Mouse (Mus musculus): Measurements from ENCODE around the gene Ephx3.
"Not testable (repeated sequence)": the region's sequence is repeated elsewhere in the genome, so short reads cannot be mapped to it uniquely, and the experiment has no call there.

Gene Ephx3

DNA sequence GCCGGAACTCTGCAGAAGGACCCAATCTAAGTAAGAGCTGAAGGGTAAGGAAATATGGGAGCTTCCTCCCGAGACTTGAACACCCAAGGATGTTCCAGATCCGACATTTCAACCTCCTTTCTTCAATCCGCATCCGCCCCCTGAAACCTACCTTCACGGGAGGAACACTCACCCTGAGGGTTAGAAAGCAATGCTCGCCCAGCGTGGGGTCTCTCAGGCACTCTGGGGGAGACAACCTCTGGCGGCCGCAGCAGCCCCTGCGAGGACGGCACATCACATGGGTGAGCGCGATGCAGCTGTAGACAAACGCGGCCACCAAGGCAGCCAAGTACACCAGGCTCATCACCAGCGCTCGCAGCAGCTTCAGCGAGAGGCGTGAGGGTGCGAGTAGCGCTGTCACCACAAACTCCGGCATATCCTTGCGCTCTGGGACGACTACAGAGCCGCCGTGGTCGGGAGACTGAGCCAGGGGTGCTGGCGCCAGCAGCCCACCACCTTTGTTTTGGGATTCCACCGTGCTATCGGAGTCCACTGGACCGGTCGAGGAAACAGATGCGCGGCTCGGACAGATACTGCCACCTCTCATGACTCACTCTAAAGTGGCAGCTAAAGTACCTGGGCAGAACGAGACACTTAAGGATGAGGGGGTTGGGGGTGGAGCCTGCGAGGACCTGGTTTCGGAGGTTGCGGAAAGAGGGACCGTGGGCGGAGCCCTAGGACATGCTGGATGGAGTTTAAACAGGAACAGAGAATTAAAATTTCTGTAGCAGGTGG lies at the start of gene Ephx3:
TSS of gene Ephx3 (minus strand) at position 687 of the 774 bp plus-strand sequence.
- DNase-seq = no peak

DNA sequence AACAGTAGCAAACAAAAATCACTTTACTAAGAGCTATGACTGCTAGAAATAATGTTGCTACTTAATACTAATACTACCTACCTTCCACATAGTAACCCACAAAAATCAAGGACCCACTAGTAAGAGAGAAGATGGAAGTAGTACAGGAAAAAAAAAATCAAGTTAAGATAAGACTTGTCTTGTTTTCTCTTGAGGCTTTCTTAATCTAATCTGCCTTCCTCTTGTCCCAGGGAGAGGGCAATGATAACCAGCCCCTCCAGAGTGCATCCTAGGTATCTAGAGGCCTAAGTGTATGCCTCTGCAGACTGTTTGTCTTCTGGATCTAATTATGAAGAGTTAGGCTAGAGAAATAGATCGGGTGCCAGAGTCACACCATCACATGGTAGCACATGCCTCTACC lies 49.2 kb upstream of the Ephx3 start:
- no peak for DNase-seq

DNA sequence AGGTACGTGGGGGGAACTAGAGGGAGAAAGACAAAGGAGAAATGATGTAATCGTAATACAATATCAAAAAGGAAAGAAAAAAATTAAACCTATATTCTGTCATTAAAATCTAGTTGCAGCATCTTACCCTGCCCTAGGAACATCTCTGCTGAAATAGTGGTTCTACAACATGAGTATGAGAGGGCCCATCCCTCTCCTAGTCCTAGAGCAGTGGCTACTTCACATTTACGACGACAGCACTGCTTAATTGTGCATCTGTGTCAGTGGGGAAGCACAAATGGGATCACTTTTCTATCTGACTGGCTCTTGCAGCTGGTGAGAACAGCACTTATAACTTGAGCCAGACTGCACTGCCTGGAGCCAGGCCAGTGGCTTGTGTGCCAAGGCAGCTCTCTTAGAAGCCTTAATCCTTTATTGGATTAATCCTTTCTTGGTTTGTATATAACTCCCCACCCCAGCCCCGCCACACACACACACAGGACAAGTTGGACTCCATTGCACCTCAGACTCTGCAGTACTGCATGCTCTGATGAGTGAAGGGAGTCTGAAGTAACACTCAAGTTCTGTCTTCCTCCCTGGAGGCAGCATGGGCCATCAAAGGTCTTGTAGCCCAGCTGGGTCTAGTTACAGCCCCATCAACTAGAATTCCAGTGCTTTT lies 46.3 kb upstream of the Ephx3 start:
- peak; percentile 38 for DNase-seq

DNA sequence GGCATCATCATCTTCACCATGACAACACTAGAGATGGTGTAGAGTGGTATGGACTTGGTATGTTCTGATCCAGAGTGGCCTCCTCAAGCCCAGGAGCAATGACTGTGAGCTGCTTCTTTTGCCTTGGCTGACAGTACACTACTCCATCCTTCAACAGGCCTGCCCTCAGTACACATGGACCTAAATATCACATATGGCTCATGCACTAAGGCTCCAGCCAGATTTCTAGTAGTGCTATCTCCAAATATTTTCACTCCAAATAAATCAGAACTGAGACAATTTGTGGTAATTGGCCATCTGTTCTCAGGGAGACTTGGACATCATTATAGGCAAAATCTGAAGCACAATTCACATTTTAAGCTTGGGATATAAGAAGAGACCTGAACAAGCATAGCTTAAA lies 43.8 kb upstream of the Ephx3 start:
- DNase-seq = no peak

DNA sequence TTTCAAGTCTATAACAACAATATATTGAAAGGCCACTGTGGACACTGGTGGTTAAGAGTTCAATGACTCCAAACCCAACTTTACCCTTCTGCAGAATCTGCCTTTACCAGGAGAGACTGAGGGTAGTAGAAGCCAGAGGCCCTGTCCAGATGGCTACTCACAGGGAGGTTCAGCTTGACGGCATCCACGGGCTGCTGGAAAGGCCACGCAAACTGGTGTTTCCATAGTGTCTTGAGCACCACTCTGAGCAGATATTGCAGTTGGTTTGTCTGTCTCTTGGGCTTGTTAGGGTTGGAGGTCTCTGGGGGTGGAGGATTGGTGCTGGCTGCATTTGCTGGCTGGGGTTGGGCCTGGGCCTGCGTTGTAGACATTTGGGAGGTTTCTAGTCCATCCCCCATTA lies 39.9 kb upstream of the Ephx3 start:
- DNase-seq = no peak

DNA sequence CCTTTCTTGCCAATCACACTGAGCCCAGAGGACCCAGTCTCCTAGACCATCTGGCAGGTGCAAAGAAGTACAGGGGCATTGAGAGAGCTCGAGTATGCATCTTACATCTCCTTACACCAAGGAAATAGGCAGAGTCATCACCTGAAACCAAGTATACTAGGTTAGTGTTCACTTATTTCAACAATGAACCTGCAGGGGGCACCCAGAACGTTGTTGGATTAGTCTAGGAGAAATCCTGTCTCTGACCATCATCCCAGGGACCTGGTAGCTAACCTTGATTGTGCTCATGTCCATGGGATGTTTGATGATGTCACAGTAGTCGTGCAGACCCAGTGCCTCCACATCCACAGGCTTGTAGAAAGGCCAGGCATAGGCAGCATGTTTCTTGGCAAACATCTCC lies 31.5 kb upstream of the Ephx3 start:
- peak; percentile 20 for DNase-seq

DNA sequence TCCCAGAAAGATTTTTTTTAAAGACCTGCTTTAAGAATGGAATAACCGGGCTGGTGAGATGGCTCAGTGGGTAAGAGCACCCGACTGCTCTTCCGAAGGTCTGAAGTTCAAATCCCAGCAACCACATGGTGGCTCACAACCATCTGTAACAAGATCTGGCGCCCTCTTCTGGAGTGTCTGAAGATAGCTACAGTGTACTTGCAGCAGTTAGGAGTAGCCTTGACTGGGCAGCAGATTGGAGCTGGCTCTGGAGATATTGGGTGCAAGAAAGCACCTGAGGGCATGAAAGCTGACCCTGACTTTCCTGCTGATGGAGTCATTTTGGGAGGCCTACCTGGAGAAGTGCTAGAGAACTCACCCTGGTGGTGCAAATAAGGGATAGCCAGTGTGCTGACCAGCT lies 26.2 kb upstream of the Ephx3 start:
- peak; percentile 18 for DNase-seq

DNA sequence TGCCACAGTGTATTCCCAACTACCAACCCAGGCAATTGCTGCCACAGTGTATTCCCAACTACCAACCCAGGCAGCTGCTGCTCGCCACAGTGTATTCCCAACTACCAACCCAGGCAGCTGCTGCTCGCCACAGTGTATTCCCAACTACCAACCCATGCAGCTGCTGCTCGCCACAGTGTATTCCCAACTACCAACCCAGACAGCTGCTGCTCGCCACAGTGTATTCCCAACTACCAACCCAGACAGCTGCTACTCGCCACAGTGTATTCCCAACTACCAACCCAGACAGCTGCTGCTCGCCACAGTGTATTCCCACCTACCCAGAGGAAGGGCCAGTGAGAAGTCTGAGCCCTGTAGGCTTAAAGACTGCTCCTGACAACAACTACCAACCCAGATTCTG lies 22.2 kb upstream of the Ephx3 start:
- not testable (repeated sequence) for DNase-seq

DNA sequence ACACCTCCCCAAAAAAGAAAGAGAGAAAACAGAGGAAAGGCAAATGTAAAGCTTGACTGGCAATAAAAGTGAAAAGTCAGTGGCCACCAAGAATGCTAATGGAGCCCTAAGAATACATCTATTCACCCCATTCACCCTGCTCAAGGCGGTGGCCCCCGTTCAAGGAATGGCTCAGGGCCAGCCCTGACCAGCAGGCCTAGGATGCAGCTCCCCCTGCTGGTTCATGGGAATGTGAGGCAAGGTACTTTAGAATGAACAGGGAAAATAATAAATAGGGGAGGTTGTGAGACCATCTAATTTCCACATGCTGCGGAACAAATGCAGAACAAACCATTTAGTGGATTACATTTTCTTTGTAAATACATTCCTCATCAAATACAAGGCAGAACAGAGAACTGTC lies 20.4 kb upstream of the Ephx3 start:
- peak; percentile 59 for DNase-seq

DNA sequence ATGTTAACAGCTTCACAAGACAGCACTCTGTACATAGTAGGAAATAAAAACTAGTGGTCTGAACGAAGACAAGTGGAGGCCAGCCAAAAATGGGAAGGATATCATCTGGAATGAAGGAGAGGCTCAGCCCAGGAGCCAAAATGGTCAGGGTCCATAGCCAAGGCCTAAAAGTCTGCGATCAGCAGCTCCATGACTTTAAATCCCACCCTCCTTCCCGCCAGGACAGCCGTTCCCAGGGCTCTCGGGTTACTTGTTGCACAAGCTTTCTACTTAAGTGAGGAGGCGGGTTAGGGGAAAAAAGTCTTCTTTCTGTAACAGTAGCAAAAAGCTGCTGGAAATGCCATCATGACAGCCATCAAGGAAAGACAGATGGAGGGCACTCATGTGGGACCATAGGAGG lies 19.8 kb upstream of the Ephx3 start:
- DNase-seq = peak; percentile 27

DNA sequence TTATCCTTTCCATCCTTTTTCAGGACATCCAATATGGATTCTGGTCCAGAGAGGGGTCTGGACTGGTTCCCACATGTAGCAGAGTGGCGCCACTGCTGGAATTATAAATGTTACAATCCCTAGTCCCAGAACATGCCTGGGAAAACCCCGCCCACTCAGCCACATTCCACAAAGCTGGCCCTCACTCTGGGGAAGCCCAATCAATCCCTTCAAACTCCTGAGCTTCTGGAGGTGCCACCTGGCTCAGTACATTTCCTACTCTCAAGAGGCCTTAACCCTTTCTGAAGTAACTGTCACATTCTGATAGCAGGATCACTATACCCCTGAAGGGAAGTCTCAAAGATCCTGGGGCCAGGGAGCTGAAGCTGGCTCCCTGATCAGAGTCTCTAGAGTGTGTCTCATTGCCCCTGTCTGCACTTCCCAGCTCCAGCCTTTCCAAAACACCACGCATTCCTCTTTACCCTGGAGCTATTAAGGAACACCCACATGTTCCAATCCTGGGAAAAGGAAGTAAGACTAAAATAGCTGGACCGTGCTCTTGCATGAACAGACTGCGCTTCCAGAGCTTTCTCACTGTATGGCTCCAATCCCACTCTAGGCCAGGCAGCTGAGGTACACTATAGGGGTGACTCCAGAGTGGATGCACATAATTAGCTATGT lies 18.4 kb upstream of the Ephx3 start:
- DNase-seq = peak; percentile 36

DNA sequence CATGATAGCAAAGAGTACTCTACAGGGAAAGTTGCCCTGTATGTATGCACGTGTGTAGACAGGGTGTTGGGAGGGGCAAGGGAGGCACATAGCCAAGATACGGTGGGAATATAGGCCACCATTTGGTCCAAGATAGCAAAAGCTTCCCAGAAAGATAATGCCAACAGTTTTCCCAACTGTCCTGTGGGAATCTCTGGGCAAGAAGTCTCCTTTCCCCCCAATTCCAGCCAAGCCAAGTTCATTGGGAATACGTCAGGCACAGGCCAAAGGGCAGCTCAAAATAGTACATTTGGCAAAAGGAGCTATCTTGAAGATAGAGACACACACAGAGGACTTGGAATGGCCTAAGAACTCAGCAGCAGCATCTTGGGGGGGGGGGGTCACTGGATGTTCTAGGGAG lies 16.0 kb upstream of the Ephx3 start:
- DNase-seq = peak; percentile 30

DNA sequence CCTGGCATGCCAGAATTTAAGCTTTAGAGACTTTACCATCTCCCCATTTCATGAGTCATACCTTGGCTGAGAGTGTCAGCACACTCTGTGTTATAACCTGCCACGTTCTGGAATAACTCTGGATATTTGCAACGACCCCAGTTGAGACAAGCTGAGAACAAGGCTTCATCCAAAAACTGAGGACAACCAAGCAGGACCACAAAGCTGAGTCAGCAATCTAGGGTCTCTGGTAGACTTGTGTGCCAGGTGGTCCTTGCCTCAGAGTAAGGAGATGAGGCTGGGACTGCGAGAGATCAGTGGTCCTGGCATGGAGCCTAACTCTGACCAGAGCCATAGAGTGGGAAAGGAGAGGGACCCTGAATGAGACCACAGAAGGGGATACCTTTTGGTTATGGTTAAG lies 13.6 kb upstream of the Ephx3 start:
- no peak for DNase-seq

DNA sequence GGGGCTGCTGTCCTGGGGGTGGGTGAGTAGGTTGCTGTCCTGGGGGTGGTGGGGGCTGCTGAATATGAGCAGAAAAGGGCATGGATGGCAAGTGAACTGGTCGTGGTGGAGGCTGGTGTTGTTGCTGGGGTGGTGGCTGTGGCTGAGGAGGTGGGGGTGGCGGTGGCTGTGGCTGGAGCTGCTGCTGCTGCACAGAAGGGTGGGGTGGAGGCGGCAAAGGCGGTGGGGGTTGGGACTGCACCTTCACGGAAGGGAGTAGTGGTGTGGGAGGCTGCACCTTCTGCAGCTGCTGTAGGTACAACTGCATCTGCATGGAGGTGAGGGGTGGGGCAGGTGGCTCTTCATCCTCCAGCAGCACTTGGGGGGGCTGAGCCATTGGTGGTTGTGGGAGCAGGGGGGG lies 11.7 kb upstream of the Ephx3 start:
- DNase-seq = no peak

DNA sequence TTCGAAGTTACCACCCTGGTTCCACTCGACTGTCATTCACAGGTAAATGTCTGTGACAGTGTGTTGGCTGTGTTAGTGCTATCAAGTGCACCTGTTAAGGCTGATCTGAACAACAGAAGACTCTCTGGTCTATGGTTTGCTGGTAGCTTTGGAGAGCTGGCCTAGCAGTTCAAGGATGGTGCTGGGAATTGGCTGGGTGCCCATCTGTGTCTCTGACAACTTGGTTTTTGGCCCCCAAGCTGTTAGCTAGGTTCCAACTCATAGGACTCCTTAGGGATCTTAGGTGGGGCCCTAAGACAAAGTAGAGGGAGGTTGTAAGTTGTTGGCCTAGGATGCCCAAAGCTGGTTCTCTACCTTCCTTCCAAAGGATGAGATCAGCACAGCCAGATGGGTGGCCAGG lies 10.4 kb upstream of the Ephx3 start:
- DNase-seq = no peak

DNA sequence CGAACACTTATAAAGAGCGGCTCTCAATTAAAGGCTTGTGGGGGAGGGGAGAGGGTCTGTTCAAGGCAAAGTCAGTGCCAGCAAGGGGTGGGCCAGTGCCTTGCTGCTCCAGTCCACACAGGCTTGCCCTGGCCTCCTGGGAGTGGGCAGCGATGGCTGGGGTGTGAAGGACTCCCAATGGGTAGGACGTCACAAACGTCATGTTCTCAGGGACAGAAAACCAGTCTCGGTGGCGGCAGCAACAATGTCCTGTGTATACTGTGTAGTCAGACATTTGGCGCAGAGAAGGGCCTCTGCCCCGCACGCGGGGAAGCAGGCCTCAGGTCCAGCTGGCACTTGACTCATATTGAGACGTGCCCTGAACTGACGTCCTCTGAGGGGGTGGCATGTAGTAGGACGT lies 7.8 kb upstream of the Ephx3 start:
- no peak for DNase-seq

DNA sequence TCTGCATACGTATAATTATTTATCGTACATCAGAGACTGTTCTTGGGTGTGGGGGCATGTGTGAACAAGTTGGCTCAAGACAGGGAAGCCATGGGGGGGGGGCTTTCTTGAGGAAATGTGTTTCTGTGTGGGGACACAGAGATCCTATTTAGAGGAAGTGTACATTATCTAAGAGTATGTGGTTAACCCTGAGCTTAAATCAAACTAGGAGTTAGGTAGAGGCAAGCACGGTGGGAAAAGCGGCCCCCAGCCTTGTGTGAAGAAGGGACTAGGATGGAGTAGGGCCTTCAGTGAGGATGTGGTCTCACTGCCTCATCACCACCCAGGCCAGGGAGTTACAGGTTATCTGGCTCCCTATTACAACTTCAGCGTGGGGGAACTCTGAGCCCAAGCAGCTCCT lies 6.4 kb upstream of the Ephx3 start:
- no peak for DNase-seq

DNA sequence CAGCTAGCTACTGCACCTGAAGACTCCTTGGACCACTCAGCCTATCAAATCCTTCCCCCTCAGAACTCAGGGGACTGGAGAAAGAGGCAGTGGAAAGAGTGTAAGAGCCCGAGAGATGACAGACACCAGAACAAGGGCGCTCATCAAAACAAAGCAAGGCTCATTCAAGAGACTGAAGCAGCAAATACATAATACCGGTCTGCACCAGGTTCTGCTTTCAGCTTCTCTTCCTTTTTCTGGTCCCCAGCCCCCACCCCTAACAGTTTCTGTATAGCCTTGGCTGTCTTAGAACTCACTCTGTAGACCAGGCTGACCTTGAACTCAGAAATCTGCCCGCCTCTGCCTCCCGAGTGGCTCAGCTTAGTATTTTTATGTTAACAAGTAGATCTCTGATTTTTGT lies 3.7 kb upstream of the Ephx3 start:
- DNase-seq = no peak

DNA sequence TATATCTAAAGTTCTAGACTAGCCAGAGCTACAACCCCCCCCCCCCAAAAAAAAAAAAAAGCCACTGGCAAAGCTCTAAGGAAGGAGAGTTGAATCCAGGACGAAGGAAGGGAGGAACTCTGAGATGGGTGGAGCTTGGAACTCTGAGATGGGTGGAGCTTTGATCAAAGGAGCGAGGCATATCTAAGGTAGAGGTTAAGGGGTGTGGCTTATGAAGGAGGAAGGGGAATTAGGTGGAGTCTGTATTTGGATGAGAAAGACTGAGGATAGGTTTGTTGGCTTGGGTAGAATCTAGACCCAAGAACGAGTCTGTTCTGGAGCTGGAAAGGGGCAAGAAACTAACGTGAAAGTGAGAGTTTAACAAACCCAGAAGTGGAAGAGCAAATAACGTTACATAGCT lies 501 bp upstream of the Ephx3 start:
- DNase-seq = peak; percentile 27

DNA sequence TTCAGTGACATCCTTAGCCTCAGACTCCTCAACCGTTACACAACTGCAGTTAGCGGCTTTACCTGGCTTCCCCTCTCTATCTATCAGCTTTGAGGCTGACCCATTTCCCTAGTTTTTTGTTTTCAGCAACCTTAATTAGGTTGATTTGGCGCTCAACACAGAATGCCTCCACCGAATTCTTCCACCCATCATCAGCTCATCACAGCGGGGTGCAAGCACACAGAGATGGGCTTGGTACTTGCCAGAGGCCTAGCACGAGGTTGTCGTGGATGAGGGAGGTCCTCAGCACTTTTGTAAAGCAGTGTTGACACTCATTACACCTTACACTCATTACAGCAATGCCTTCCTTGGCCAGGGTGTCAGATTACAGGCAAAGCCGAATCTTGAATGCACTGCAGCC lies 6.3 kb downstream of the Ephx3 start:
- DNase-seq = no peak

DNA sequence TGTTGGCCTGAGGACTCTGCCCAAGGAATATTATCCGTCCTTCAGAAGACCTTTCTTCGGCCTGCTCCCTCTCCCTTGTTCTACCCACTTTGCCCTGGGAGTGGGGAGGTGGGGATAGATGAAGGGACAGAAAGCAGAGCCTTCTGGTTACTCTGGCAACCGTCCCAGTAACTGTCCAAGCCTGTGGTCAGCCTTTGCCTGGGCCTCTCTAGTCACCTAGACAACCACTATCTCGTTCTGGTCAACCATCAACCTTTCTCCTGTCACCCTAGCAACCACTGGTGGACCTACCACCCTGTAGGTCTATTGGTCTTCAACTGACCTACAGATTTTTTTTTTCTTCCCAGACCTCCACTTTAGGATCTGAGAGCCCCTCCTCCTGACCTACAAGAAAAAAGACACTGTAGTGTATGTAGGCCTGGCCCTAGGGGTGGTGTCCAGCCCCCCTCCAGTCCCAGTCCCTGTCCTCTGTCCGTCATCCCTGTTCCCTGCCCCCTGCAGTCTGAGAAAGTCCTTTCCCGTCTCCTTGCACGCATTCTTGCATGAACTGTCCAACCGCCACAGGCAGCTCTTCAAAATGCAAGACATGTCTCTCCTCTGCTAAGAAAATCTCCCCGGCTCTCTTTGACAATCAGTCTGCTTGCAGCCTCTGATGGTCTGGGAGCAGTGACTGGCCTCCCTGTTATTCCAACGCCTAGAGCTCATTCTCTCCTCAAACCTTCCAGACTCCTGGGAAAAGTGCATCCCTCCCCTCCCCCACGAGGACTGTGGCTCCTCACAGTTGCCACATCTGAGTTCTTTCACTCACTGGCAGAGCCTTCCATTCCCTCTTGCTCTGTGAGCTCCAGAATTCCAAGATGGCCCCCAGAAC lies 9.5 kb downstream of the Ephx3 start:
- no peak for DNase-seq

DNA sequence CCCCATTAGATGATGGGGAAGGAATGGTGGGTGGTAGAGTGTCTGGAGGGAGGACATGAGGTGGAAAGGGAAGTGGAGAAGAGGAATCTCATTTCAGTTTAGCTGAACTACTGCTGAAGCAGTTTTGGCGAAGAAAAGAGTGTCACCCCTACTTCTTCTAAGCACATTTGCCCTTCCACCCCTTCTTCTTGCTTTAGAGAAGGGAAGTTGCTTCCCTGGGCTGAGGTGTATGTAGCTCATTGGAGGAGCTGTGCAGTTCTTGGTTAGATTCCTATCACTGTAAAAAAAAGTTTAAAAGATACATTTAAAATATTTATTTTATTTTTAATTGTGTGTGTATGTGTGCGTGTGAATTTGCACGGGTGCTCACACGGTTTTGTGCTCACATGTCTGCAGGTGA lies 12.4 kb downstream of the Ephx3 start:
- no peak for DNase-seq

DNA sequence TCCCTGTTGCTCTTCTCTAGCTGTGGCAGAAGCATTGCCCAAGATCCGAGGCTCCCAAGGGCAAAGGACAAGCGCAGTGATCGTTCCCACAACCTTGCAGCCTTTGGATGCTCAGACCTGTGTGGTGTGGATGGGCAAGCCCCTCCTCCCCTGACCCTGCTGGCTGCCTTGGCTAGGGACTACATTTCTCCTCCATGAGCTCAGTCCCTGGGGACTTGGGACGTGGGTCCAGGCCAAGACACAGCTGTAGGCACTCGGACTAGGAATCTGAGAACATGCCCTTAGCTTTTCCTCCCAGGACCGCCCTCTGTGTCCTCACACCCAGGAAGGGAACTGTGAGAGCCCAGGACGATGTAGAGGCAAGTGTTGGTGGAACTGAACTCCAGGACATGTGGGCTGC lies 16.2 kb downstream of the Ephx3 start:
- DNase-seq = peak; percentile 70

Data from kidney, adult 9 months (tissue).